Mouse (Mus musculus): ENCODE measurements around the gene 3110040N11Rik. TPM values are rescaled to one million over a fixed set of nuclear protein-coding genes. Genes with fewer than 3 reads are reported as not detected.

The 3110040N11Rik gene
- polyA plus RNA-seq, 1 experiment = 14.0 TPM

DNA sequence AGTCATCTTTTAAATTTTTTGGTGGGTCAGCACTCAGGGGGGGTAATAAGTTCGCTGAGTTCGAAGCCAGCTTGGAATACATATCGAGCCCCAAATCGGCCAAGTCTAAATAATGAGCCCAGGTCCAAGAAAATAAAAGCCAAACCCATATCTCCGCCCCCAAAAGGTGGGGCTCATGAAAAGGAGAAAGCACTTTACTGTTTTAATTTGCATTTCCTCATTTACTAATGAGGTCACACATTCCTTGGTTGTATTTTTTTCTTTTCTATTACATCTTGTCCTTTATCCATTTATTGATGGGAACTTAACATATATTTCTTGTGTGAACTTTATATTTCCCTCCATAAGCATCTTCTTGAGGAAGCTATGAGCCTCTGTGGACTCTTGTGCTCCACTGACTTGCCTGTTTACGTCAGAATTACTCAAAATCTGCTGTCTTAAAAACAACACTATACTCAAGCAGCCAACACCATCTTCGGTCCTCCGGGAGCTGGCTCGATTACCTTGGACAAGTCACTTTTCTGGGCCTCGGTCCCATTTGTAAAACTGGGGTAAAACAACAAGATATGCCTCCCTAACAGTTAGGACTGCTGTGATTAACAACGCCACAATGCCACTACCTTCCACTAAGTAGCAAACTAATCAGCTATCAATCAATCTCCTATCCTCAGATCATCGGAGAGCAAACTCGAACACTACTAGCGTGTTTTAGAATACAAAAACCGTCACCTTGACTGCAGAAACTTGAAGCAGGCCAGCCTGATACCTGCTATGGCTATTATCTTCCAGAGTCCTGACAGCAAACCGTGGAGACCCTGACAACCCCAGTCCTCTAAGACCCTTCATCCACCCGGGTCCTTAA is 38.8 kb upstream of the 3110040N11Rik start:
- H3K27me3 ChIP-seq (ENCODE audit: control insufficient read depth, insufficient read depth, low read length) = no peaks in the 10 kb centered on the region
- peak overlapping the region; percentile 91 for H3K27ac ChIP-seq (ENCODE audit: insufficient read depth, low read length)
- peaks cover 2% of the 10 kb centered on the region; the same call in 1 of the 2 replicates for H3K36me3 ChIP-seq (ENCODE audit: control insufficient read depth, insufficient read depth, low read length)
- 16% methylated on average over 17 of the region's 17 CpGs for WGBS
- peaks cover 3% of the 10 kb centered on the region for H3K4me1 ChIP-seq (ENCODE audit: control insufficient read depth, insufficient read depth, insufficient read length)
- H3K4me3 ChIP-seq (ENCODE audit: extremely low read depth, insufficient read depth, insufficient read length) = peak overlapping the region; percentile 91
- no peak for DNase-seq (ENCODE audit: low read depth in 1 of 2, low spot score in 2 of 2)
- no peak for TF ChIP-seq POLR2A (IDR thresholded peaks at IDR 0.05; ENCODE audit: low read depth, low read length)
- no peak for TF ChIP-seq CTCF (IDR thresholded peaks at IDR 0.05; ENCODE audit: extremely low read depth, insufficient read depth, insufficient read length, insufficient replicate concordance)

DNA sequence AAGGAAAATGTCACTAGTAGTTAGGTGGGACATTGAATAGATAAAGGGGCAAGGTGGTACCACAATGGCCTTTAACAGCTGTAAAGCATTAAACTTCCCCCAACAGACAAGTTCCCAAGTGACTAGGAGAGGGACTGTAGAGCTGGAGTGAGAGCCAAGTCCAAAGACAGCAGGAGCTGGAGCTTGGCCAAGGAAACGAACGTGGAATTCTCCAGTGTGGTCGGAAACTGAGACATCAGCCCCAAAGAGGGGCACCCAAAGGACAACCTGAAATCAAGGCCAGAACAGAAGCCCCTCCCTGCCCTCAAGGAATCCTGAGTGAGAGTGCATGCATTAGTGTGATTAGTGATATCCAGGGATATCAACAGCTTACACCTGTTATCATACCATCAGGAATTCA is 36.1 kb upstream of the 3110040N11Rik start:
- WGBS = 84% methylated on average over 3 of the region's 3 CpGs
- Histone ChIP-seq H3K4me1 (ENCODE audit: control insufficient read depth, insufficient read depth, insufficient read length) (peaks cover 3% of the 10 kb centered on the region), H3K27me3 (ENCODE audit: control insufficient read depth, insufficient read depth, low read length) (no peaks in the 10 kb centered on the region), H3K36me3 (ENCODE audit: control insufficient read depth, insufficient read depth, low read length) (peaks cover 2% of the 10 kb centered on the region; the same call in 1 of the 2 replicates), H3K4me3 (ENCODE audit: extremely low read depth, insufficient read depth, insufficient read length) (no peak overlapping the region), H3K27ac (ENCODE audit: insufficient read depth, low read length) (no peak overlapping the region)
- no peak for DNase-seq (ENCODE audit: low read depth in 1 of 2, low spot score in 2 of 2)
- TF ChIP-seq CTCF (IDR thresholded peaks at IDR 0.05; ENCODE audit: extremely low read depth, insufficient read depth, insufficient read length, insufficient replicate concordance) (no peak), POLR2A (IDR thresholded peaks at IDR 0.05; ENCODE audit: low read depth, low read length) (no peak)

DNA sequence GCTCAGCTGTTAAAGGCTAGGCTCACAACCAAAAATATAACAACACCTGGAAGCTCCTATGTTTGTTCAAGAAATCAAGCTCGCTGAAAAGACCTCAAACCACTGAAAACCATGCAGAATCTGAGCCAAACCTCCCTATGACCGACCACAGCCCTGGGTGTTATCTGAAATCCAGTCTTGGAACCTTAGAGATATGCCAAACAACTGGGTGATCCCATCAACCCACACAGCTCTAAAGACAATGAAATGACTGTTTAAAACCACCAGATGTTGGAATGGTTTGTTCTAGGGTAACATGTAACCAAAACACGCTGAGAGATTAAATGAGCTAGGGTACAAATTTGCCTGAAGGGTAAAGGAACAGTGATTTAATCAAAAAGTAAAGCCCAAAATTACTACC is 35.6 kb upstream of the 3110040N11Rik start:
- WGBS = 65% methylated on average over 3 of the region's 3 CpGs
- no peak overlapping the region for H3K27ac ChIP-seq (ENCODE audit: insufficient read depth, low read length)
- TF ChIP-seq POLR2A (IDR thresholded peaks at IDR 0.05; ENCODE audit: low read depth, low read length) (no peak), CTCF (IDR thresholded peaks at IDR 0.05; ENCODE audit: extremely low read depth, insufficient read depth, insufficient read length, insufficient replicate concordance) (no peak)
- no peak overlapping the region for H3K4me3 ChIP-seq (ENCODE audit: extremely low read depth, insufficient read depth, insufficient read length)
- H3K4me1 ChIP-seq (ENCODE audit: control insufficient read depth, insufficient read depth, insufficient read length) = peaks cover 3% of the 10 kb centered on the region
- DNase-seq (ENCODE audit: low read depth in 1 of 2, low spot score in 2 of 2) = no peak
- H3K27me3 ChIP-seq (ENCODE audit: control insufficient read depth, insufficient read depth, low read length) = no peaks in the 10 kb centered on the region
- H3K36me3 ChIP-seq (ENCODE audit: control insufficient read depth, insufficient read depth, low read length) = peaks cover 2% of the 10 kb centered on the region; the same call in 1 of the 2 replicates

DNA sequence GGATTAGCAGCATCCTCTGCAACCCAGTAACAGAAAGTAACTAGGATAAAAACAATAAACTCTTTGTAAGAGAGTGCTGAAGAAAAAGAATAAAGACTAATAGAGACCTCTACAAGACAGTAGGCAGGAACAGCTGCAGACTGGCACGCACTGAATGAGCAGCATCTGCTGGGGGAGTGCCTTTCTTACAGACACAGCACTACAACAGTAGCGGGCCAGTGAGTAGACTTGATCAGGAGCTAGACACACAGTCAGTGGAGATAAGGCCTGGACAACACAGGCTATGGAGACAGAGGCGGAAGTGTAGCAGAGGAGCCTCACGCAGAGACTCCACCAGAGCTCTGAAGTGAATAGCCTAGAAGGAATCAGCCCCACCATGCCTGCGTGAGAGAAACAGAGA is 16.8 kb upstream of the 3110040N11Rik start:
- H3K36me3 ChIP-seq (ENCODE audit: control insufficient read depth, insufficient read depth, low read length) = peaks cover 10% of the 10 kb centered on the region
- H3K4me1 ChIP-seq (ENCODE audit: control insufficient read depth, insufficient read depth, insufficient read length) = no peaks in the 10 kb centered on the region
- H3K27me3 ChIP-seq (ENCODE audit: control insufficient read depth, insufficient read depth, low read length) = no peaks in the 10 kb centered on the region
- WGBS = 95% methylated on average over 5 of the region's 5 CpGs
- no peak for DNase-seq (ENCODE audit: low read depth in 1 of 2, low spot score in 2 of 2)
- H3K27ac ChIP-seq (ENCODE audit: insufficient read depth, low read length) = no peak overlapping the region
- TF ChIP-seq CTCF (IDR thresholded peaks at IDR 0.05; ENCODE audit: extremely low read depth, insufficient read depth, insufficient read length, insufficient replicate concordance) (no peak), POLR2A (IDR thresholded peaks at IDR 0.05; ENCODE audit: low read depth, low read length) (no peak)
- no peak overlapping the region for H3K4me3 ChIP-seq (ENCODE audit: extremely low read depth, insufficient read depth, insufficient read length)

DNA sequence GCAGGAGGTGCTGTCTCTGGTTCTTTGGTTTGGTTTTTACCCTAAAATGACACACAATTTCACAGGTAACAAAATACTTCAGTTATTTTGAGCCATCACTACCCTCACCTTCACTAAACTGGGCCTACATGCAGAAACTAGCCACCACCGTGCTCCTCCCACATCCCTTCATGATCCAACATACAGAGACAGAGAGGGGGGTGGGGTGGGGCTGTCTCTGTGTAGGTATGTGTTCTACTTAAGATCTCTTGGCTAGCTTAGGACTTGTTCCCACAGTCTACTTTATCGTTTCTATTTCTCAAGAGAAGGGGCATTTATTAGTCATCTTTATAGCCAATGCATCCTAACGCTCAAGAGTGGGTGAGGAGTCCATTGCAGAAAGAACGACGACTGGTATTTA is 742 bp downstream of the 3110040N11Rik start:
- TF ChIP-seq CTCF (IDR thresholded peaks at IDR 0.05; ENCODE audit: extremely low read depth, insufficient read depth, insufficient read length, insufficient replicate concordance) (no peak), POLR2A (IDR thresholded peaks at IDR 0.05; ENCODE audit: low read depth, low read length) (no peak)
- 4% methylated on average over 5 of the region's 5 CpGs for WGBS
- no peak for DNase-seq (ENCODE audit: low read depth in 1 of 2, low spot score in 2 of 2)
- peak overlapping the region; percentile 84 for H3K4me3 ChIP-seq (ENCODE audit: extremely low read depth, insufficient read depth, insufficient read length)
- H3K27ac ChIP-seq (ENCODE audit: insufficient read depth, low read length) = peak overlapping the region; percentile 97
- H3K4me1 ChIP-seq (ENCODE audit: control insufficient read depth, insufficient read depth, insufficient read length) = no peaks in the 10 kb centered on the region; the same call in 1 of the 2 replicates
- H3K27me3 ChIP-seq (ENCODE audit: control insufficient read depth, insufficient read depth, low read length) = no peaks in the 10 kb centered on the region
- peaks cover 2% of the 10 kb centered on the region for H3K36me3 ChIP-seq (ENCODE audit: control insufficient read depth, insufficient read depth, low read length)

DNA sequence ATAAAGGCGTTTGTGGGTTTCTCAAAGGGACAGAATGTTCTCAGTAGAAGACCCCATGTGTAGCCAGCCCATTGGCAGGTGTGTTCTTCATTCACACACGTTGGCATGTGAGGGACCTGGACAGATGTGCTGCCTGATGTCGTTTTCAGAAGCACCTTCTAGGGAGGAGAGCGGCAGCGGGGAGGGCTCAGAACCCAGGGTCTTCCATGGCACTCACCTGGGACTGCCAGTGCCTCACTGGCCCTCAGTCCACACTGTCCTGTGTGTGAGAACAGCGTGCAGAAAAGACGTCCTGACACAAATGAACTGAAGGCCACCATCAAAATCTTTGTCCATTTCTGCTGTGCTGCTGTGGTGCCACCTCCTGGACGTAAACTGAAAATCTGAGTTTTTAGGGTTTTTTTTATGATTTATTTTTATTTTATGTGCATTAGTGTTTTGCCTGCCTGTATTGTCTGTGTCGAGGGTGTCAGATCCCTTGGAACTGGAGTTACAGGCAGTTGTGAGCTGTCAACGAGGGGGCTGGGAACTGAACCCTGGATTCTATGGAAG is 11.5 kb downstream of the 3110040N11Rik start:
- 73% methylated on average over 10 of the region's 10 CpGs for WGBS
- no peak overlapping the region for H3K27ac ChIP-seq (ENCODE audit: insufficient read depth, low read length)
- H3K36me3 ChIP-seq (ENCODE audit: control insufficient read depth, insufficient read depth, low read length) = peaks cover 23% of the 10 kb centered on the region
- no peaks in the 10 kb centered on the region for H3K4me1 ChIP-seq (ENCODE audit: control insufficient read depth, insufficient read depth, insufficient read length)
- DNase-seq (ENCODE audit: low read depth in 1 of 2, low spot score in 2 of 2) = no peak
- no peak overlapping the region for H3K4me3 ChIP-seq (ENCODE audit: extremely low read depth, insufficient read depth, insufficient read length)
- TF ChIP-seq POLR2A (IDR thresholded peaks at IDR 0.05; ENCODE audit: low read depth, low read length) (no peak), CTCF (IDR thresholded peaks at IDR 0.05; ENCODE audit: extremely low read depth, insufficient read depth, insufficient read length, insufficient replicate concordance) (no peak)
- no peaks in the 10 kb centered on the region for H3K27me3 ChIP-seq (ENCODE audit: control insufficient read depth, insufficient read depth, low read length)

DNA sequence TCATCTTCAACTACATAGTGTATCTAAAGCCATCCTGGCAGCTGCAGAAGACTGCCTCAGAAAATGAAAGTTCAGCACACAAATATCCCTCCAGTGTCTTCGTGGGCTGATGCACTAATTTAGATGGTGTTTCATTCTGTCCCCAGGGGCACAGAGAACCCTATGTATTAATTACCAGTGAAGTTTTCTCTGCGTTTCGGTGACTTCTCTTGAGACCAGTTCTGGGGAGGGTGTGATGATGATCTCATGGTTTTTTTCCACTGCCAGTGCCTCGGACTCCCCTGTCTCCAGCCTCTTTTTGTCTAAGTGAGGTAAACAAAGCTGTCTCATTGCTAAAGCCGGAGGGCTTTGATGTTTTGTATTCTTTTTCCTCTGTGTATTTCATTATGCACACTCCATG is 14.0 kb downstream of the 3110040N11Rik start:
- Histone ChIP-seq H3K4me1 (ENCODE audit: control insufficient read depth, insufficient read depth, insufficient read length) (no peaks in the 10 kb centered on the region), H3K36me3 (ENCODE audit: control insufficient read depth, insufficient read depth, low read length) (peaks cover 9% of the 10 kb centered on the region), H3K27ac (ENCODE audit: insufficient read depth, low read length) (no peak overlapping the region), H3K4me3 (ENCODE audit: extremely low read depth, insufficient read depth, insufficient read length) (no peak overlapping the region), H3K27me3 (ENCODE audit: control insufficient read depth, insufficient read depth, low read length) (no peaks in the 10 kb centered on the region)
- TF ChIP-seq CTCF (IDR thresholded peaks at IDR 0.05; ENCODE audit: extremely low read depth, insufficient read depth, insufficient read length, insufficient replicate concordance) (no peak), POLR2A (IDR thresholded peaks at IDR 0.05; ENCODE audit: low read depth, low read length) (no peak)
- WGBS = 71% methylated on average over 5 of the region's 5 CpGs
- no peak for DNase-seq (ENCODE audit: low read depth in 1 of 2, low spot score in 2 of 2)
